ENCODE assay signal across 16 mouse cellular contexts in the genomic region with DNA sequence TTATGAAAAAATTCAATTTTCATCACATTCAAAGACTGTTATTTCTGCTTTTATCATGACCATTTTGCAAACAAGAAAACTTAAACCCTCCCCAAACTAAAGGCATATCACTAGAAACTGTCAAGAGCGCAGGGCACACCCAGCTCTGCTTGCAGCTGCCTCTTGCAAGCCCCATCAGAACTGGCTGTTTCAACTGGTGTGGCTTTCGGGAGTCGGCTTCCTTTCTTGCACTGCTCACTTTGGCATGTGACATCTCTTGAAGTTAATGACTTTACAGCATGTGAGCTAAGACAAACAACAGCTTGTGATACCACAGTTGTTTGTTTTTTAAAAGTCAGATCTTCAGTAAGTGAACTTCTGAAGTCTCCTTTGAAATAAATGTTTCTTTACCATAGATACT.
DNase-seq lines count a peak whose midpoint lies in the region; ATAC-seq lines count a peak whose summit lies in the region.
"Had no signal": no experiment of that assay in that cellular context is flagged by ENCODE, and none has a peak within 500 bp of the region (broad histone marks: within the 10 kb centered on the region; RNA-seq: fewer than 3 reads in every experiment).

No protein-coding gene starts in this region.

- H3K36me3 ChIP-seq in forebrain, embryonic 12.5 days (replicated peaks), result no peaks in the 10 kb centered on the region
- H3K36me3 ChIP-seq: intestine, embryonic 15.5 days had no signal

- intact Hi-C loops in heart, postnatal 14 days (cut with DNase I), result no loop called here

- no peak overlapping the region for H3K9ac ChIP-seq in forebrain, embryonic 12.5 days
- H3K9ac ChIP-seq: forebrain, postnatal 0 days; heart, embryonic 15.5 days; intestine, embryonic 15.5 days had no signal

- no peaks in the 10 kb centered on the region for H3K9me3 ChIP-seq in forebrain, embryonic 12.5 days
- H3K9me3 ChIP-seq: heart, embryonic 15.5 days; intestine, embryonic 15.5 days had no signal

- no peaks in the 10 kb centered on the region for H3K4me1 ChIP-seq in forebrain, embryonic 12.5 days
- H3K4me1 ChIP-seq: heart, embryonic 15.5 days; intestine, embryonic 15.5 days had no signal

- no peak overlapping the region for H3K27ac ChIP-seq in forebrain, embryonic 12.5 days
- H3K27ac ChIP-seq: heart, embryonic 15.5 days; intestine, embryonic 15.5 days; layer of hippocampus, adult 2 months had no signal

- WGBS in forebrain, embryonic 12.5 days, result 92% methylated on average over 3 of the region's 3 CpGs

- H3K27me3 ChIP-seq in forebrain, embryonic 12.5 days, result no peaks in the 10 kb centered on the region
- H3K27me3 ChIP-seq: heart, embryonic 15.5 days; intestine, embryonic 15.5 days had no signal

- no peak for ATAC-seq in forebrain, embryonic 12.5 days (ENCODE audit: low FRiP score)
- ATAC-seq: activated CD4-positive, CD25-positive, alpha-beta regulatory T cell, adult 4 months; forebrain, postnatal 0 days; intestine, embryonic 15.5 days had no signal

- H3K4me2 ChIP-seq in forebrain, embryonic 12.5 days, result no peak overlapping the region
- H3K4me2 ChIP-seq: heart, embryonic 15.5 days; intestine, embryonic 15.5 days had no signal

- H3K4me3 ChIP-seq in forebrain, embryonic 12.5 days (replicated peaks), result no peak overlapping the region
- H3K4me3 ChIP-seq: heart, embryonic 15.5 days; intestine, embryonic 15.5 days; layer of hippocampus, adult 2 months had no signal

- peak; percentile 12 for DNase-seq in embryo, embryonic 10 days (ENCODE audit: low spot score)
- no peak for DNase-seq in embryo, embryonic 11 days
- peak; percentile 11 for DNase-seq in CD4-positive helper T cell, adult 2 months (ENCODE audit: low read depth, low spot score)
- peak; percentile 16 to 36 for DNase-seq in heart, postnatal 14 days
- peak; percentile 52 for DNase-seq in lung, postnatal 36 days
- no peak for DNase-seq in layer of hippocampus, postnatal 36 days
- no peak for DNase-seq in right cerebral cortex, adult 2 months (ENCODE audit: low spot score in 2 of 2)
- DNase-seq: cerebellum, postnatal 10 days; forebrain, postnatal 0 days; left cerebral cortex, postnatal 4 days; right cerebral cortex, postnatal 25 days had no signal

Comparison
In these comparisons a context has a peak if more than half of its experiments do, and no peak if none do; other contexts are left out.
1. DNase-seq: peak in embryo, embryonic 10 days (single experiment), CD4-positive helper T cell, adult 2 months (single experiment), heart, postnatal 14 days (2 of 2) and lung, postnatal 36 days (single experiment); none in embryo, embryonic 11 days (single experiment), layer of hippocampus, postnatal 36 days (0 of 2) and right cerebral cortex, adult 2 months (0 of 2).